Mouse (Mus musculus) forebrain, embryonic 12.5 days (tissue): ENCODE data around the gene Rps6kl1. TPM values are rescaled to one million over a fixed set of nuclear protein-coding genes. Genes with fewer than 3 reads are reported as not detected.

Experiments
- ATAC-seq: fragments of 200-750 bp; cut with Nextera tagmentation; 2 replicates; pipeline ENCODE4 v1.8.0; 2017; ENCODE audit warnings: moderate TSS enrichment; ENCODE audit not compliant: low FRiP score
- H3K27ac ChIP-seq: fragments of 300-500 bp; sonication (generic); 2 replicates; pipeline ENCODE4 v1.5.1; 2016; ENCODE audit warnings: mild to moderate bottlenecking
- H3K27me3 ChIP-seq: fragments of 300-500 bp; sonication (generic); 2 replicates; pipeline ENCODE4 v1.6.1; 2016; ENCODE audit warnings: mild to moderate bottlenecking
- H3K36me3 ChIP-seq: fragments of 300-500 bp; sonication (generic); replicated peaks from 2 replicates; pipeline ENCODE4 v1.6.1; 2016; ENCODE audit warnings: mild to moderate bottlenecking
- H3K4me1 ChIP-seq: fragments of 300-500 bp; sonication (generic); 2 replicates; pipeline ENCODE4 v1.6.1; 2016
- H3K4me2 ChIP-seq: fragments of 300-500 bp; sonication (generic); 2 replicates; pipeline ENCODE4 v1.6.1; 2016; ENCODE audit warnings: mild to moderate bottlenecking, moderate library complexity
- H3K4me3 ChIP-seq: fragments of 300-500 bp; sonication (generic); replicated peaks from 2 replicates; pipeline ENCODE4 v1.5.1; 2016; ENCODE audit warnings: mild to moderate bottlenecking
- H3K9ac ChIP-seq: fragments of 300-500 bp; sonication (generic); 2 replicates; pipeline ENCODE4 v1.6.1; 2016; ENCODE audit warnings: mild to moderate bottlenecking
- H3K9me3 ChIP-seq: fragments of 300-500 bp; sonication (generic); 2 replicates; pipeline ENCODE4 v1.6.1; 2016
- WGBS: fragments of 180-500 bp; shearing (Covaris S2); methylation state at CpG from one replicate; pipeline ENCODE4 v1.1.7; 2016; 5-methylcytosine and 5-hydroxymethylcytosine counted together
- polyA plus RNA-seq: library from polyadenylated mRNA; unstranded; fragments of >200 nt; fragmentation: Nextera tagmentation; extraction: Ambion mirVana; gene quantifications from 2 replicates; pipeline ENCODE4 v1.2.1, GENCODE M21; 2016

Gene Rps6kl1
- polyA plus RNA-seq, 1 experiment from 2014 or later: 6.1 TPM

GRCm38 (mm10) chr12:85110698-85111592 lies 40.1 kb downstream of the Rps6kl1 start, which contains the start of the genes Prox2 and Dlst:
TSS of gene Prox2 (minus strand) at chr12:85110759.
TSS of gene Dlst (plus strand) at chr12:85110833.
- ATAC-seq: peak; percentile 97
- Histone ChIP-seq H3K4me2 (peak within 1 kb of the TSS; percentile 90), H3K4me1 (peaks cover 39% of the 10 kb centered on the region), H3K9ac (peak within 1 kb of the TSS; percentile 98), H3K9me3 (no peaks in the 10 kb centered on the region), H3K27ac (peak within 1 kb of the TSS; percentile 85), H3K4me3 (peak within 1 kb of the TSS; percentile 99), H3K27me3 (no peaks in the 10 kb centered on the region), H3K36me3 (peaks cover 14% of the 10 kb centered on the region; the same call in 1 of the 2 replicates)
- WGBS: under 1% methylated on average over 83 of the region's 83 CpGs

- 16% methylated on average over 15 of the region's 18 CpGs for WGBS
- H3K4me3 ChIP-seq: peak overlapping the region; percentile 99
- no peaks in the 10 kb centered on the region for H3K27me3 ChIP-seq
- H3K4me2 ChIP-seq: peak overlapping the region; percentile 90
- ATAC-seq: peak; percentile 13; the same call in 1 of the 2 replicates
- H3K36me3 ChIP-seq: peaks cover 7% of the 10 kb centered on the region; the same call in 1 of the 2 replicates
- H3K4me1 ChIP-seq: peaks cover 39% of the 10 kb centered on the region
- H3K27ac ChIP-seq: peak overlapping the region; percentile 85
- no peaks in the 10 kb centered on the region for H3K9me3 ChIP-seq
- peak overlapping the region; percentile 98 for H3K9ac ChIP-seq
These were observed 40.9 kb downstream of the Rps6kl1 start for GRCm38 (mm10) chr12:85110011-85110697.

DNA sequence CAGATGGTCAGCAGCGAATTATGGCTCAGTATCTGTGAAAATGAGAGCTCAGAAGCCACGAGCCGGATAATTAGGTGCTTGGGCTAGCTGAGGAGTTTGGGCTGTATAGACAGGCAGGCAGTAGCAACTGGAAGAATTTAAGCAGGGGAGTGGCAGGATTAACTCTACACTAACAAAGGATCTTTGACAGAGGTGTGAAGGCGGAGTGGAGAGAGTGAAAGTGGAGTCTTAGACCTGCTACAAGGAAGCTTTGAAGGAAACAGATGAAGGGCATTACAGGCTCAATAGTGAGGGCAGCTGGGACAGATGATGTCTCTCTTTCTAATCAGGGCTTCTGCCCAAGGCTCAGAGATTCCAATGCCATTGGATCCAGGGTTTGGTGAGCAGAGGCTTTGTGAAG lies 41.6 kb downstream of the Rps6kl1 start:
- H3K9ac ChIP-seq: no peak overlapping the region
- no peaks in the 10 kb centered on the region for H3K27me3 ChIP-seq
- WGBS: 22% methylated on average over 4 of the region's 4 CpGs
- peaks cover 39% of the 10 kb centered on the region for H3K4me1 ChIP-seq
- peak overlapping the region; percentile 90; the same call in 1 of the 2 replicates for H3K4me2 ChIP-seq
- no peak overlapping the region for H3K4me3 ChIP-seq
- H3K36me3 ChIP-seq: no peaks in the 10 kb centered on the region
- H3K9me3 ChIP-seq: no peaks in the 10 kb centered on the region
- ATAC-seq: no peak
- H3K27ac ChIP-seq: no peak overlapping the region

- Histone ChIP-seq H3K4me1 (peaks cover 39% of the 10 kb centered on the region), H3K9ac (no peak overlapping the region), H3K4me2 (no peak overlapping the region), H3K4me3 (no peak overlapping the region), H3K36me3 (no peaks in the 10 kb centered on the region), H3K9me3 (no peaks in the 10 kb centered on the region), H3K27ac (no peak overlapping the region), H3K27me3 (no peaks in the 10 kb centered on the region)
- ATAC-seq: no peak
- WGBS: 56% methylated on average over 3 of the region's 3 CpGs
These were observed 42.4 kb downstream of the Rps6kl1 start for GRCm38 (mm10) chr12:85108643-85109042.

DNA sequence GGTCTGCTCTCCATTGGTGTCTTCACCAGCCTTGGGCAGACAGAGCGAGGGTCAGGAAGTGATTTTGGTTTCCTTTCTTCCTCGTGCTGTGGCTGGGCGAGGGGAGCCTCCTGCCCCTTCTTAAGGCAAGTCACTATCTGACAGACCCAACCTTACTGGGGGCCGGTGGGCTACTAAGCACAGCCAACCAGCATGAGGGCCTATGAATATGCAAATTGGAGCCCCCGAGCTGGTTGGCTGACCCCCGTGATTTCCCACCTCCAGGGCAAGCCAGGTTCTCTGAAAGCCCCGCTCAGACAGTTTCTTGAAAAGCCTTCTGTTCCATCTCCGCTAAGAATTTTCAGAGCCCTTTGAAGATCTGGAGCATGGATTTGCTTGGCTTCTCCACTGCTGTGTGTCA lies 44.8 kb downstream of the Rps6kl1 start:
- H3K9ac ChIP-seq: no peak overlapping the region

GRCm38 (mm10) chr12:85104789-85105188 lies 46.3 kb downstream of the Rps6kl1 start:
- no peak overlapping the region for H3K9ac ChIP-seq
- ATAC-seq: no peak
- no peaks in the 10 kb centered on the region for H3K9me3 ChIP-seq
- H3K36me3 ChIP-seq: no peaks in the 10 kb centered on the region
- WGBS: 83% methylated on average over 8 of the region's 8 CpGs
- no peaks in the 10 kb centered on the region for H3K27me3 ChIP-seq
- no peak overlapping the region for H3K4me3 ChIP-seq
- no peak overlapping the region for H3K27ac ChIP-seq
- H3K4me2 ChIP-seq: no peak overlapping the region
- peaks cover 14% of the 10 kb centered on the region for H3K4me1 ChIP-seq

More for the DNA sequence above, 44.8 kb downstream of the Rps6kl1 start:
- Histone ChIP-seq H3K36me3 (no peaks in the 10 kb centered on the region), H3K9me3 (no peaks in the 10 kb centered on the region), H3K4me2 (0 out of 2 replicates have a peak overlapping the region, but pooled peaks have one; percentile 10), H3K4me3 (no peak overlapping the region; the same call in 1 of the 2 replicates), H3K27ac (no peak overlapping the region), H3K4me1 (peaks cover 20% of the 10 kb centered on the region), H3K27me3 (no peaks in the 10 kb centered on the region)
- 3% methylated on average over 8 of the region's 8 CpGs for WGBS
- ATAC-seq: no peak

DNA sequence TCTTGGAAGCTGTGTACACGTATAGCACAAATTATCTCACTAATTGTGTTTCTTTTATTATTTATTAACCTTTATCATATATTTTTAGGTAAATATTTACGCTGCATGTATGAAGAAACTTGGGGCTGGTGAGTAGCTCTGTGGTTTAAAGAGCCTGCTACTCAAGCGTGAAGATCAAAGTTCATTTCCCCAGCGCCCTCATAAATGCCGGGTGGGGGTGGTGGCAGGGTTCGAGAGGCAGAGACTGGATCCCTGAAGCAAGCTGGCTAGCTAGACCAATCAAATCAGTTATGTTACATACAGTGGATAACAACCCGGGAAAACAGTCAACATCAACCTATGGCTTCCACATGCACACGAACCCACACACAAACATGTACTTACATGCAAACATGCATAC lies 48.0 kb downstream of the Rps6kl1 start:
- WGBS: 83% methylated on average over 8 of the region's 8 CpGs
- no peak overlapping the region for H3K9ac ChIP-seq
- no peak for ATAC-seq
- H3K4me1 ChIP-seq: peaks cover 7% of the 10 kb centered on the region
- no peak overlapping the region for H3K4me2 ChIP-seq
- H3K27ac ChIP-seq: no peak overlapping the region
- H3K4me3 ChIP-seq: no peak overlapping the region
- H3K9me3 ChIP-seq: no peaks in the 10 kb centered on the region
- no peaks in the 10 kb centered on the region for H3K27me3 ChIP-seq
- no peaks in the 10 kb centered on the region for H3K36me3 ChIP-seq

DNA sequence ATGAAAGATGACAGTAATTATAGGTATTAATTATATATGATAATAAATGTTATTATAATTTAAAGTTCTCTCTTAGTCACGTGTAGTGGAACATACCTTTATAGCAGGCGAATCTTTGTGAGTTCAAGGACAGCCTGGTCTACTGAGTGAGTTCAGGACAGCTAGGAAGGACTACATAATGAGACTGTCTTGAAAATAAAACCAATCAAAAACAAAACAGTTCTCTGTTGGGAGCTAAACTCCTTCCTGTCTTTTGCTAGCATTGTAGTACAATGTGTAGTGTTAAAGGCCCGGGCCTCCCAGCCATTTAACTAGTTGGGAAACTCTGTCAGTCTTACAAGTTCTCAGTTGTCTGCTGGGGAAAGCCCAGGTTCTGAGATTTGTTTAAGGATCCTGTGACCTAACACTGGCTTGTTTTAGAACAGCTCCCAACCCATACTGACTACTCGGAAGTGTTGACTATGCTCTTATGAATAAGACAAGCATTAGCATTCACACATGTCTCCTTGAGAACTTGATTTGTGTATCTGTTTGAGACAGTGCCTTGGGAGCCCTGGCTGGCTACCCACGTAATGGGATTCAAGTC lies 49.5 kb downstream of the Rps6kl1 start:
- no peaks in the 10 kb centered on the region for H3K36me3 ChIP-seq
- peaks cover 6% of the 10 kb centered on the region for H3K4me1 ChIP-seq
- H3K4me3 ChIP-seq: no peak overlapping the region

DNA sequence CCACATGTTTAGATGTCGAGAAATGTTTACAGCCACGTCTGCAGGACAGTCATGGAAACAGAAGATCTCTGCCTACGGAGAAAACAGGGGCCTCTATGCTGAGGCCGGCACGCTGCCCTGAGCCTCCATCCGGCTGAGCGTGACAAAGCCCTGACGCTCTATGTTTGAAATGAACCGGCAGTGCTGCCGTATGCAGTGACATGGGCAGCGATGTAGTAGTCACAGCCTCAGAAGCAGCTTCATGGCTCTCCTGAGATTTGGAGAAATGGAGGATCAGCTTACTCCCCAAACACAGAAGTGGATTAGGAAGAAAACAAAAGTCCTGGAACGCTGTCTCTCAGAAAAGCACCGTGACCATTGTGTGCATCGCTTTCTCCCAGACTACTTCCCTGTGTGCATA lies 50.1 kb downstream of the Rps6kl1 start:
- no peak overlapping the region for H3K4me2 ChIP-seq
- H3K9ac ChIP-seq: no peak overlapping the region
- no peaks in the 10 kb centered on the region for H3K4me1 ChIP-seq
- 61% methylated on average over 14 of the region's 14 CpGs for WGBS
- H3K27me3 ChIP-seq: no peaks in the 10 kb centered on the region
- ATAC-seq: no peak
- no peak overlapping the region for H3K4me3 ChIP-seq
- no peaks in the 10 kb centered on the region for H3K9me3 ChIP-seq
- H3K36me3 ChIP-seq: no peaks in the 10 kb centered on the region
- H3K27ac ChIP-seq: no peak overlapping the region

More for the DNA sequence above, 49.5 kb downstream of the Rps6kl1 start:
- no peaks in the 10 kb centered on the region for H3K9me3 ChIP-seq
- no peak overlapping the region for H3K27ac ChIP-seq
- ATAC-seq: no peak
- H3K27me3 ChIP-seq: no peaks in the 10 kb centered on the region
- 76% methylated on average over 5 of the region's 5 CpGs for WGBS
- no peak overlapping the region for H3K4me2 ChIP-seq
- H3K9ac ChIP-seq: no peak overlapping the region

GRCm38 (mm10) chr12:85095859-85096258 lies 55.2 kb downstream of the Rps6kl1 start:
- H3K9me3 ChIP-seq: no peaks in the 10 kb centered on the region
- no peak for ATAC-seq
- 86% methylated on average over 7 of the region's 7 CpGs for WGBS
- H3K4me3 ChIP-seq: no peak overlapping the region
- peaks cover 3% of the 10 kb centered on the region for H3K4me1 ChIP-seq
- H3K27me3 ChIP-seq: no peaks in the 10 kb centered on the region
- no peak overlapping the region for H3K9ac ChIP-seq
- H3K36me3 ChIP-seq: no peaks in the 10 kb centered on the region
- no peak overlapping the region for H3K4me2 ChIP-seq
- no peak overlapping the region for H3K27ac ChIP-seq

DNA sequence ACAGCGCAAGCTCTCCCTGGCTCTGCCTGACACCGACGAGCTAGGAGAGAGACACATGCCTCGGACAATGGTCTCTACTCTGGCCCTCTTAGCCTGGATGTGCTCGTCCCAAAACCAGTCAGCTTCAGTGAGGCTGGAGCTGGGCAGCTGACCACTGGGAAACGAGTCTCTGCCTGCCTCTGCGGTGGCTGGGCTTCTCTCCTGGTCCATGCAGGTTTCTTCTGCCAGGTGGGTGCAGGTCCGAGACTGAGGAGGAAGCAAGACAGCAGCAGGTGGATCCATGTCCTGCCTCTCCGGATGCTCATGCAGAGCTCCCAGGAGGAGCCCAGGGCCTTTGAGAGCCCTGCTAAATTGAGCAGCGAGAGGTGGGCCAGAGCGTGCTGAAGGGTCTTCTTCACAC lies 55.9 kb downstream of the Rps6kl1 start:
- Histone ChIP-seq H3K36me3 (no peaks in the 10 kb centered on the region), H3K27ac (no peak overlapping the region), H3K4me3 (no peak overlapping the region), H3K4me1 (peaks cover 3% of the 10 kb centered on the region), H3K9ac (no peak overlapping the region), H3K27me3 (no peaks in the 10 kb centered on the region), H3K4me2 (no peak overlapping the region), H3K9me3 (no peaks in the 10 kb centered on the region)
- ATAC-seq: no peak
- 86% methylated on average over 11 of the region's 11 CpGs for WGBS

GRCm38 (mm10) chr12:85094706-85095105 lies 56.4 kb downstream of the Rps6kl1 start:
- Histone ChIP-seq H3K27me3 (no peaks in the 10 kb centered on the region), H3K4me1 (peaks cover 3% of the 10 kb centered on the region), H3K36me3 (peaks cover 2% of the 10 kb centered on the region; the same call in 1 of the 2 replicates), H3K27ac (no peak overlapping the region), H3K9me3 (no peaks in the 10 kb centered on the region), H3K4me3 (no peak overlapping the region), H3K4me2 (no peak overlapping the region), H3K9ac (no peak overlapping the region)
- ATAC-seq: no peak
- 84% methylated on average over 10 of the region's 10 CpGs for WGBS
